Mouse (Mus musculus): ENCODE data around the gene Hspb7.

Gene Hspb7

DNA sequence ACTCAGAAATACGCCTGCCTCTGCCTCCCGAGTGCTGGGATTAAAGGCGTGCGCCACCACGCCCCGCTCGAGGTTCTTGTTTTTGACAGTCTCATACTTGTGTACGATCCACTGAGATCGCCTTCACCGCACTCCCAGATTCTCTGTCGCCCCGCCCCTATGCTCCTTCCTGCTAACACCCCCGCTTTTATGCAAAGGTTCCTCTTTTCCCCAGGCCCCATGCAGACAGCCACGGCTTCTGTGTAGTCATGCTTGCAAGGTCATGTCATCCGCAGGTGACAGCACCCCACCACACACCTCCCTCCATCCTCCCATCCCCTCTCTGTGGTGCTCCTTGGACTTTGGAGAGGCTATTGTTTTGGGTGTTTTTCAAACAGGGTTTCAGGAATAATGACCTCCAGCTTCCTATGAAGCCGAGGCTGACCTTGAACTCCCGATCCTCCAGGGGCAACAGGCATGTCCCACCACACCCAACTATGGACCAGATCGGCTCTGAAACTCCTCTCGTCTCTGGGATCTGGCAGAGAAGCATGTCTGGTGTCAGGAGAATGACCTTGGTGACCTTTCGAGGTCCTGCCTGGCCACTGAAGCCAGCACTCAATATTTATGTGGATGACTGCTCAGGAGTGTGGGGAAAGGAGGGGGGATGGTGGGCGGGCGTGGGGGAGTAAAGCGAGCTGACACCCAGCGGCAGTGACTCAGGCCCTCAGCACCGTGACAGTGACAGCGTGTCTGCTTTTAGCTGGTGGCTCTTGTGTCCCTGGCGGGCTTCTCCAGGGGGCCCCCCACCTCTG, 984 bp upstream of the Hspb7 start:
- in situ Hi-C loops (cut with MseI, MboI), result no loop called here

DNA sequence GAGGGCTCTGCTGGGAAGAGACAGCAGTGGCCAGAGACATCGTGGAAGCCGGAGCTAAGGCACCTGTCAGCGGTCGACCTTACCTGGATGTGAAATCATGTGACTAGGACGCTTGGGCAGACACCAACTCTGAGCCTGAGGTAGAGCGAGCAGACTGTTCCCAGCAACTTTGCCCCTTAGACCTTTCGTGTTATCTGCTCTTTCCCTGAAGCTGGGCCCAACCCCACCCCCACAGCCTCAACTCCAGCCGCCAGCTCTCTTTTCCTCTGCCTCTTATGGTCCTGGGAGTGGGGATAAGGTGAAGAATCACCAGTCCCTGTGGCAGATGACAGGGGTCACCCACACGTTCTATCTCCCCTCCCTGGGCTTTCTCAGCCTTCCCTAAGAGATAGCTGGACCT, 307 bp downstream of the Hspb7 start:
- in situ Hi-C loops (cut with MseI, MboI), result no loop called here

DNA sequence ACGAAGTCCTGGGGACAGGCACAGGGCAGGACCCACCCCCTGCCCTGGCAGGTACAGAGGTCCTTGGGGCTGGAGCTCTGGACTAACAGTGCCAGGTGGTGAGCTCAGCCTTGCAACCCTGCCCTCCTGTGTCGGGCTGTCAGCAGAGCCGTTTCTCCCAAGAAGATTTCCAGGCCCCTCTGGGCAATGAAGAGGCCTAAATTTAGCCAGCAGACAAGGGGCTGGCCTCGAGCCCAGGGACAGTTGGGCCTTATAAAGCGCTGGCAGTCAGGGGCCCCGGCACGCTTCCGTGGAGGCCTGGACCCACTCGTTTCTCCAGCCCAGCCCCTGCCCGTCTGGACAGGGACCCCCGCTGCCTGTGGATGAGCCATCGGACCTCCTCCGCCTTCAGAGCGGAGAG, 844 bp downstream of the Hspb7 start:
- in situ Hi-C loops (cut with MseI, MboI), result no loop called here

DNA sequence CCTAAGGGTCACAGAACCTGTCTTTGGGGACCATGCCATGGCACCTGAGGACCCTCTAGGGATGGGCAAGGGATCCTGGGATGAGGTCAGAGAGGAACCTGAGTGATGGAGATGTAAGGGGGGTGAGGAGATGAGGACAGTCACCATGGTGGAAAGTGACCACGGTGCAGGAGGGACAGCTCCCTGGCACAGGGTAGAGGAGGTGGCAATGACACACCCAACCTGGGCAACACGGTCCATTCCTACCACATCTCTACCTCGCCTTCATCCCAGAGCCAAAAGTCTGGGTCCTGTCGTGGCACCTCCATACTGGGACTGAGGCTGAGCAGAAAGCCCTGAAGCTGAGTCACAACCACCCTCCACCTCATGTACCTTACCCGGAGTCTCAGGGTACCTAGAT, 2.3 kb downstream of the Hspb7 start:
- in situ Hi-C loops (cut with MseI, MboI), result no loop called here

DNA sequence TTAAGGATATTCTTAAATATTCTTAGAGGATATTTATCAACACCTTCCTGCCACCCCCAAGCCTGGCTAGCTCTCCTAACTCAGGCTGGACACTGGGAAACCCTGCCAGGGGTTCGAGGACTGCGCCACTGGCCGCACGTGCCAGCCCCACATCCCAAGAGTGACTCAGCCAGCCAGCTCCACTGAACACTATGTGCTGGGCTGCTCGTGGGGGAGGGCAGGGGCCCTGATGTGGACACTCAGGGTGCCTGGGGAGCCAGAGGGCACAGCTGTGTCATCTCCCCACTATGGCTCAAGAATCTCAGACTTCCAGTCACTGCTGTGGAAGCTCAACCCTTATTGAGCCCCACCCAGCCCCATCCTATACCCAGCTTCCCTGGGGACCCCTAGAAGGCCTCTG, 2.7 kb downstream of the Hspb7 start:
- in situ Hi-C loops (cut with MseI, MboI), result no loop called here

DNA sequence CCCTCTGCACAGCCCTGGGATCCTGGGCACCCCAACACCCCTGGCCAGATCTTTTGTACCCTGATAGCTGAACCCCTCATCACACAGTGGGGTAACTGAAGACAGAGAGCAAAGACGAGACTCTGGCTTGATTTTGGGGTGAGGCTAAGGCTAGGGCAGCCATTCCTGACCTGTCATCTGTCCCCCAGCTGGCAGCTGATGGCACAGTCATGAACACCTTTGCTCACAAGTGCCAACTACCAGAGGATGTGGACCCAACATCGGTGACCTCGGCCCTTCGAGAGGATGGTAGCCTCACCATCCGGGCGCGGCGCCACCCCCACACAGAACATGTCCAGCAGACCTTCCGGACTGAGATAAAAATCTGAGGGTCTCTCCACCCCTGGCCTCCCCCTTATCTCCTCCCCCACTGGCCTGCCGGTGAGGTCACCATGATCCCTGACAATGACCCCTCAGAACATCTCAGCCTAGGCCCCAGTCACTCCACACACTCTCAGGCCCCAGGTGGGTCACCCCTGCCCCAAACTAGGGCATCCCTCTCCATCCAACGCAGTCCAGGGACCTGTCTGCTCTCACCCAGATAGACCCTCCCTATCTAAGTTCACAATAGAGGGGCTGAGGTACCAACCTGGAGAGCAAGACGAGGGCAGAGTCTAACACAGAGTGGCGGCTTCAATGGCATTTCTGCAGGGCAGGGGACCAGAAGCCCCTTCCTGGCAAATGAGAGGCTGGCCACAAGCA, 3.3 kb downstream of the Hspb7 start:
- in situ Hi-C loops (cut with MseI, MboI), result no loop called here

DNA sequence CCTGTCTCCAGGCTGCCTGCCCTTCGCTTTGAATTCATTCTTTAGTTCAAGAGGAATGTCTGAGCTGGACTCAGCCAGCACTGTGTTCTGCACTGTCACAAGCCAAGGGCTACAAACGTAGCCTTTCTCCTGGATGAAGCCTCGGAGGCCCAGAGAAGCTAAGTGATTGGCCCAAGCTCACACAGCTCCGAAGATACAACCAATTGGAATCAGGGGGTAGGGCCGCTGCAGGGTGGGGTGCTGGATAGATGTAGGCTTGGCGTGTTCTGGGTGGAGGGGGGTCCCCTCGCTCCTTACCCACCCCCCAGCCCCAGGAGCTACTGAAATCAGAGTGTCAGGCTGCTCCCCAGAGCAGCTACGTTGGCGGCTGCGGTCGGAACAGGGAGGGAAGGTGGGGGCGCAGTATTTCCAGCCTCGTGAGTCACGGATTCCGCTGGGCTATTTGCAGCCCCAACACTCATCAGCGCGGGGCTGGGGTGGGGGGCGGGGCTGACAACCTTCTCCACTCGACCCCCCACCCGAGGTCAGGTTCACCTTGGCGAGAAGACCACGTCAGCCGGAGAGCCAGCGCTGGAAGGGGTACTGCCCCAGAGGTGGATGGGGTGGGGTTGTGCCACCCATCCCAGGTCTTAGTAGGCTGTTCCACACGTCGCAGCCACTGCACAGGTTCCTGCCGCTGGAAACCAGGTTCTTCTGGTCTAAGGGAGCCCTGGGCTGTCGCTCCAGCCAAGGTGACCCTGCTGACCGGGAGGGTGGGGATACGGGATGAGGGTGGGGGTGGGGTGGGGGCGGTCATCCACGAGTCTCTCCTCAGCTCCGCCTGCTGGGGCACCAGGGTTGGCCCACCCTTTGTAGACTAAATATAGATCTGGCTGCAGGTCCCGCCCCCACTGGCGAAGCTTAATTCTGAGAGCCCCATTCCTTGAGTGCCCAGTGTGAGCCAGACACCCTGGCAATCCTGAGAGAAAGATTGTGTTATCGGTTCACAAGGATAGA, 5.2 kb downstream of the Hspb7 start:
- in situ Hi-C loops (cut with MseI, MboI), result loop anchor here in 1 of 2 experiments (5.0 kb wide), 1 partner anchor 33 kb away; no protein-coding TSS in a partner anchor

DNA sequence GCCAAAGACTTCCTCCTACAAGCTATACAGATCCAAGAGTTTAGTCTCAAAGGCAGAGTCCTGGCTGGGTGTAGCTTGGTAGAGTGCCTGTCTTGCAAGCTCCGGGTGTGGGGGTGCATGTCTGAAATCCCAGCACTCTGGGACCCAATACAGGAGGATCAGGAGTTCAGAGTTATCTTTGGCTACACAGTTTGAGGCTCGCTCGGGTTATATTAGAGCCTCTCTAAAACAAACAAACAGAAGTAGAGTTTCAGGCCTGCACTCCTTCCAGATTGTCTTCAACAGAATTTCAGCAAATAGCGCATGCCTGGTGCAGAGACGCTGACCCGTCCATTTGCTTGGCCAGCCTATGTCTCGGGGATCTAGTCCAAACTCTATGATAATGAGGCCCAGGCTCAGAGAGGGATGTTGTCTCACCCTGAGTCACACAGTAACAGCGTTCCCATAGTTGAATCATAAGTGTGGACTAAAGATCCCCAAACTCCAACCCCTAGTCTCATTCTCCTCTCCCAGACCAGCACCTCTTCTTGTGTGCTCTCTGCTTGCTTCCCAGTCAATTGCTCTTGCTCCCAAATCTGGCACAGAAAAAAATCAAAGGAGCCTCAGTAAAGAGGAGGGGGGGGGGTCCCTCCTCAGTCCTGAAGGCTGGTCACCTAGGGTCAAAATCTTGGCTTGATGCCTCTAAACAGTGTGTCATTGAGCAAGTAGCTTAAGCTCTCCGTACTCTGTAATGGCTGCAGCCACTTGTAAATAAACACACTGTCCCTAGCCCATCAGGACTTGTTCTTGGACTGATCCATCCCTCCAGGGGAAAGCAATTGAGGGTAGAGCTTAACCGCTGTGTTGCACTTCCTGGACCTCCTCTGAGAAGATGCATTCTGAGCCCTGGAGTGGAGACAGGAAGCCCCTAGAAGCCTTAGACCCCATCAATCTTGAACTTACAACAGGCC, 6.5 kb downstream of the Hspb7 start:
- in situ Hi-C loops (cut with MseI, MboI), result loop anchor here in 1 of 2 experiments (5.0 kb wide), 1 partner anchor 35 kb away; no protein-coding TSS in a partner anchor

DNA sequence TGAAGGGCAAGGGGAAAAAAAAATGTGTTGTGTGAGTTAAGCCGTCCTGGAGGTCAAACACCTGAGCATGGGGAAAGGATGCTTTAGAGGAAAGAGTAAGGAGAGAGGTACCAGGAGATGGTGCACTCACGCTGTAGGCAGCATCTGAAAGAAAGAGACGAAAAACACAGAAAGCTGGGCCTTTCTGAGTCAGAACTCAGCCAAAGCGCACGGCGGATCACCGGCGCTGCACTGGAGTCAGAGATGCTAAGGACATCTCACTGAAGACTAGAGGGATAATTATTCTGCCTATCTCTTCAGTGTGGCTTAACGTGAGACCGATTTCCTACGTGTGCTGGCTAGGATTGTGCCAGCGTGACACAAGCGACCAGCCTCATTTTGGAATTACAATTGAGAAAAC, 7.3 kb downstream of the Hspb7 start:
- in situ Hi-C loops (cut with MseI, MboI), result loop anchor here in 1 of 2 experiments (5.0 kb wide), 1 partner anchor 36 kb away; no protein-coding TSS in a partner anchor

DNA sequence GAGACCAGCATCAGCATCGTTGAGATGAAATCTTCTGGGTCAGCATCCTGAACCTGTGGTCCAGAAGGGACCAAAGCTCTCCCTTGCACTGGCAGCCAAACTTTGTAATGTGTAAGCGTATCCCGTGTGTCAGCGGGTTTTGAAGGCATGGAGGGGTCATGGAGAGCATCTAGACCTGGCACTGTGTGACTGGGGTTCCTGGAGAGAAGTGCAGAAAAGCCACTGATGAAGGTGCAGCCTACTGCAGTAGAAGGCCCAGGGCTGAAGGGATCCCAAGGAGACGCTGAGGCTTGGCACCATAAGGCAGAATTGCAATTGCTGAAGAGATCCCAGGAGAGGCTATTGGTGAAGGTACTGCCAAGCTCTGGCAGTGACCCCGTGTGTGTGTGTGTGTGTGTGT, 8.8 kb downstream of the Hspb7 start:
- in situ Hi-C loops (cut with MseI, MboI), result loop anchor here in 1 of 2 experiments (5.0 kb wide), 1 partner anchor 37 kb away; no protein-coding TSS in a partner anchor

DNA sequence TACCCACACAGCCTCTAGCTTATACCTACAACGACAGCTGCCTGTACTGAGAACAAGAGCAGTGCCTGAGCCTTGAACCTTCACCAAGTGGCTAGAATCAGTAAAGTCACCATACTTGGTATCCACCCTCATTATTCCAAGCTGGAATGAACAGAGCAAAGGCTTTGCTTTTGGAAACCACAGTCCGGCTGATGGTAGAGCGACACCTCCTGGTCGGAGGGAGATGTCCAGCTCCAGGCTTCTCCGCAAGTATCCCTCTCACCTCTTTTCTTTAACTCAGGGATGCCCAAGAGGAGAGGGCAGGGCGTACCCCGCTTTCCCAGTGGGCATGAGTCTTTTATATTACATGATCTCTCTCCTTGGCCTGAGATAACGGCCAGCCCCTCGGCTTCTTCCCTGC, 9.3 kb downstream of the Hspb7 start:
- in situ Hi-C loops (cut with MseI, MboI), result loop anchor here in 1 of 2 experiments (5.0 kb wide), 1 partner anchor 38 kb away; no protein-coding TSS in a partner anchor

DNA sequence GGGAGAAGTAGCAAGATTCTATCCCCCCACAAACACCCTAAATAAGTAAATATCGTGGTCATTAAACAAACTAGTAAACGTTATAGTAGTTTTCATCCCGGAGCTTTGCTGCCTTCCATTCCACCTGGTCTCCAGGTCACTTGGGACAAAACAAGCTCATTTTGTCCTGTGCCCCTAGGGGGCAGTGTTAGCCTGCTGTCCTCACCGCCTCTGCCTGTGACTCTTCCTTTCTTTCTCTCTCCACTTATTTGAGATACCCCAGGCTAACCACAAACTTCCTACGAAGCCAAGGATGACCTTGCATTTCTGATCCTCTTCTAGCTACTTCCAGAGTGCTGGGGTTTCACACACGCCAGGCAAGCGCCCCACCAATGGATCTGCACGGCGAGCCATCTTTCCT, 10.4 kb downstream of the Hspb7 start:
- in situ Hi-C loops (cut with MseI, MboI), result no loop called here

DNA sequence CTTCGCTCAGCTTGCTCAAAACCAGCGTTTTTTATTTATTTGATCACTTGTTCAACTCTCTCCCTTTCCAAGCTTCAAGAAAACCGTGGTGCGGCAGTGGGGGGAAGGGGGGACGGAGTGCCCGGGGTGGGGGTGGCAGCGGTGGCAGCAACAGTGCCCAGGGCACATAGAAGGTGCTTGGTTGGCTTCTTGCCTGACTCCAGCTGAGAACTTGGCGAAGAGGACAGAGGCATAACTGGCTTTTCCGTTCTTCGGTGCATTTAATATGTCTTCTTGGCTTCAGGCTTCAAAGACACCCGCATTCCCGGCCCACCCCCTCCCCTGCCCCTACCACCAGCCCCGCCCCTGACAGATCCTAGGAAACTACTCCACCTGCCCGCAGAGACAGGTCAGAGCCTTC, 12.1 kb downstream of the Hspb7 start:
- in situ Hi-C loops (cut with MseI, MboI), result no loop called here

DNA sequence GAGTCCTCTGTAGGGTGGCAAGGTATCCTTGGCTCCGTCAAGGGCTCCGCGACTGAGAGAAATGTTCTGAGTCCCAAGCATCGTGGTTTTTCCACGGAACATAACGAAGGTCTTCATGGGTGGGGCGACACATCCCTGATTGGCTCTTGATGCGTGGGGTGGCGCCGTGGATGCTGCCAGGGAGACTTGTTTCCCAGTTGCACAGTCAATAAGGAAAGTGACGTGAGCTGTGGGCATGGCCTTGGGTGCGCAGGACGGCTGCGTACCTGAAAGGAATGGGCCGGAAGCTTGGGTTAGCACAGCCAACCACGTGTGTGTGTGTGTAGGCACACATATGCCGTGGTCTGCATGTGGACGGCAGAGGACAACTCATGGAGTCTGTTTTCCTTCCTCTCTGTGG, 12.6 kb downstream of the Hspb7 start:
- in situ Hi-C loops (cut with MseI, MboI), result no loop called here

DNA sequence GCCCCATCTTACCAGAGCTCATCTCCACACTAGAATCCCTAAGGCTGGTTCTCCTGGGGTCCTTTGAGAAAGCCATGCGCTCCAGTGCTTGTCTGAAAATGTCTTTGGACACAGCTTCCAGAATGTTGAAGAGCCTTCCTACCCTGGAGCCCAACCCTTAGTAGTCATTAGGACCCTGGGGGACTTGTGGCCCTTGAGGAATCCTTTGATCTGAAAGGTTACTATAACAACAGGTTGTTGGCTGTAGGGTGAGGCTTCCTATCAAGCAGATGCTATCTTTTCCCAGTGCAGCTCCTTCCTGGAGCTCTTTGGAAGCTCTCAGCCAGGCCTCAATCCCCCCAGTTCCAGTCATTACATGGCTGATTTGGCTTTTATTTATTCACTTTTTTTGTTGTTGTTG, 15.4 kb downstream of the Hspb7 start, which contains the start of gene Srarp:
Srarp (minus strand) TSS at position 132 of the 400 bp plus-strand sequence.
- in situ Hi-C loops (cut with MseI, MboI), result no loop called here

DNA sequence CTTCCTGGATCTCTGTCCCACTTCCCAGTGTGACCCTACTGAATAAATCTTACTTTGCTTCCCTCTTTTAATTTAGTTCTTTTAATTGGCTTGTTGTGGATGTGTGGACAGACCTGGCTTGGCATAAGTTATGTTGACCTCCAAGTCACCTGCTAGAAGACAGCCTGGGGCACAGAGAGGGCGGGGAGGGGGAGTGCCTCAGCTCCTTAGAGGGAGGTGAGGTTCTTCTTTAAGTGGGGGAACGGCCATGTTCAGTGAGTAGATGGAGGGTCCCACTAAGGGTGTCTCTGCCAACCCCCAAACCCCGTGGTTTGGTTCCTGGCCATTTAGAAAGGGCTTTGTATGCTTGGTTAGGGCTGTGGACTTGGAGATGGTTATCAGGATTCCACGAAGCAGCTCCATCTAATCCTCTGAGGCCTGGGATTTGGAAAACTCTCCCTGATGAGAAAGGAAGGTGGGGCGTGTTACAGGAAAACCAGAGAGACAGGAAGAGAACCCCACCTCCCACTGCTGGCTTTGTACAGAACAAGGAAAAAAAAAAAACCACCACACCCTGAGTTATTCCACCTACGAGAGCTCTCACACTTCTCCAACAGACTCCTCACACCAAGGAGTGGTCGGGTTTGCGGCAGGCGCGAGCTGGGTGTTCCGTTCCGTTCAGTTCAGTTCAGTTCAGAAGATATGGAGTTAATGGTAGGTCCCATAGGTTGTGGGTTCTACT, 18.7 kb downstream of the Hspb7 start:
- in situ Hi-C loops (cut with MseI, MboI), result no loop called here

DNA sequence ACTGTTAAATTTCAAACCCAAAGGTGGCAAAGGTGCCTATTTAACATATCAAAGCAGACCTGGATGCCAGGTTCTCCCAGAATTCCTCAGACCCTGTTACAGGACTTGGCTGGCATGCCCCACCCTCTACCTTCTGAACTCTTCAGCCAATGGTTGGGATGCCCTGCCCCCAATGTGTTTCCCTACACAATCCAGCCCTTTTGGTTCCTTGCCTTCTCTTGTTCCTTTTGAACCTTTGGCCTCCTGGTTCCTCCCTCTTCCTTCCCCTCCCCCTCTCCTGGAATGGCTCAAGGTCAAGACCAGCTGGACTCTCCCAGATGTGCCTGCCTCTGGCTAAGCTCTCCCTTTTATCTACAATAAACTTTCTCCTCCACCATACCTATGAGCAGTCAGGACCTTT, 20.3 kb downstream of the Hspb7 start:
- in situ Hi-C loops (cut with MseI, MboI), result no loop called here

DNA sequence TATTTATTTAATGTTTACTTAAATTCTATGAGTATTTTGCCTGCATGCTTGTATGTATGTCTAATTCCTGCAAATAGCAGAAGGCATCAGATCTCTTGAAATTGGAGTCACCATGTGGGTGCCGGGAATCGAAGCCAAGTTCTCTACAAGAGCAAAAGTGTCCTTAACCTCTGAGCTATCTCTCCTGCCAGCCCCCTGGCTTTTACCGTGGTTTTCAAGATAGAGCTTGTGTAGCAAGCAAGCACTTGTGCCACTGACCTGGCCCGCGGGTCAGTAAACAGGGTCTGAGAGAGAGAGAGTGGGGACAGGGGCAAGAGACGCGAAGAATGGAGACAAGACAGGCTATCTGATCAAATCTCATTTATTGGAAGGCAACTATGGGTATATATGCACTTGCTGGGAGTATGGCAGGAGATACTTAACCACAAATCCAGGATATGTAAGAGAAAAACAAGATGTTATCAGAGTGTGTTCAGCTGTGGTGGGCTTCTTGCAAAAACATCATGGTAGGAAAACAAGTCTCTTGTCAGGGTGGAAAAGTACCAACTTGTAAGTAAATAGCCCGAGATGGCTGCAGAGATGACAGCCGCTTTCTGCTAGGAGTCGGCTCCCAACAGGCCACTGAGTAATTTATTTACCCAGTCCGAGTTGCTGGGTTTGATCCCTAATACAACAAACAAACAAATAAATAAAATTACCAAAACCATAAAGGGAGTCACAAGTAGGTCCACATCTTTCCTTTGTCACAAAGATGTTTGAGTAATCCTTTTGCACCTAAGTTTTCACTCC, 23.3 kb downstream of the Hspb7 start:
- in situ Hi-C loops (cut with MseI, MboI), result no loop called here
